Mouse (Mus musculus) liver, adult 2 months (tissue): ENCODE results near the gene Pdlim5.

Experiments
- CTCF ChIP-seq: fragments of 200-500 bp; IDR thresholded peaks from 2 replicates; pipeline ENCODE4 v1.5.1; 2011; ENCODE audit warnings: low read depth, low read length, control low read depth
- POLR2A ChIP-seq: fragments of 200-500 bp; IDR thresholded peaks from 2 replicates; pipeline ENCODE4 v1.6.1; 2011; ENCODE audit warnings: low read length, control low read depth; ENCODE audit not compliant: insufficient read depth; ENCODE audit errors: extremely low read depth

- no peak for TF ChIP-seq POLR2A
- no peak for TF ChIP-seq CTCF
Measured at GRCm38 (mm10) chr3:142219910-142220309, 175.6 kb downstream of the Pdlim5 start.
